Mouse (Mus musculus): Measurements from ENCODE around the gene Fam196a. TPM values are rescaled to one million over a fixed set of nuclear protein-coding genes. Genes with fewer than 3 reads are reported as not detected.

The Fam196a gene
- polyA plus RNA-seq, 1 experiment: not detected

DNA sequence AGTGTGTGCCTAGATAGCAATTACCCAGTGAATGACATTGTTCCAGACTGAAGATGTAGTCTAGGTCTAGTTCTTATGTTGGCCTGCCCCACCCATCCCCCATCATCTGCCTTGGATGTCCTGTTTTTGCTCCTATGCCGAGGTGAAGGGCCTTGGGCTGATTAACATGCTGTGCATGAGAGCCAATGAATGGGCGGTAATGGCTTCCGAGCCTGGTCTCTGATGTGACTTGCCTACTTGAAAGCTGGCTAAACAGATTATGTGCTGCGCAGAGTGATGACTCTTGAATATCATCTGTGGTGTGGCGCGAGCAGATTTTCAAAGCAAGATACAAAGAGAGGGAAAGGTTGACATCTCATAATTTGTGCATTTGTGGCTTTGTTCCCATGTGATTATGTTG is 76.2 kb downstream of the Fam196a start:
- 89% methylated on average over 6 of the region's 6 CpGs for WGBS
- DNase-seq (ENCODE audit: low read depth, low spot score): no peak

DNA sequence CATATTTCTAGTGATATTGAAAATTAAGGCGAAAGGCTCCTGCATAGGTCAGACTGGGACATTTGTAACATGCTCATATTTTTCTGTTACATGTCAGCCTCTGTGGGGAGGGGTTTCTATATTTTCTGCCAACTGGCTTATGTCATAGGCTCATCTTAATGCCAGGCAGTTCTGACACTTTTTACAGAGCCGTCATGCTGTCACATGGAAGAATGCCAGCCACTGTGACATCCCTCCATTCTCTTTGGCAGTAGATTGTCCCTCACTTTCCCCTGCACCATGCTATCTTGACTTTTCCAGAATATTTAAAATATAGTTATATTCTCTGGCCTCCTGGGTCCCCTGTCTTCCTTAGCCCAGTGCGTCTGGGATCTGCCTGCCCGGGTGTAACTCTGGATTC is 95.5 kb downstream of the Fam196a start:
- no peak for DNase-seq (ENCODE audit: low read depth, low spot score)
- 91% methylated on average over 4 of the region's 4 CpGs for WGBS

DNA sequence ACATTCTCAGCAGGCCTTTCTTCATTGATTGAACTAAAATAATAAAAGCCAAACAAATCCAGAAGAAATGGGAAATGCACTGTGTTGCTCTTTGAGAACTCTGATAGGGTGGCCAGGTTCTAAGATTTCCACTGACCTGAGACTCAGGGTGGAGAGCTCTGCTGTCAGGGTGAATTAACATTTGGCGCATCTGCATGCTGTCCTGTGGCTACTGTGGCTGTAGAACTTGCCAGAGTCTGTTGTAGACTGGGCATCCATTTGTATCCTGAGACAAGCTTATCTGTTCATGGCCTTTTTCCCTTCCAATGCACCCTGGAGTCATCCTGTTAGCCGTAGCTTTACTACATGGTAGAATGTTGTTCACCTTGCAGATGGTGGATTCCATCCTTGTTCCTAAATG is 98.2 kb downstream of the Fam196a start:
- 95% methylated on average over 2 of the region's 2 CpGs for WGBS
- DNase-seq (ENCODE audit: low read depth, low spot score): no peak

Data from large intestine, adult 2 months (tissue).